Mouse (Mus musculus) liver, adult (tissue): ENCODE data around the gene Fam98a.

Experiments
- GATA4 ChIP-seq: IDR thresholded peaks from 2 replicates; pipeline ENCODE4 v1.6.1; 2014; ENCODE audit warnings: mild to moderate bottlenecking, low read length; ENCODE audit not compliant: insufficient replicate concordance

Gene Fam98a

GRCm38 (mm10) chr17:75529222-75529935, 22.4 kb downstream of the Fam98a start:
- no peak for TF ChIP-seq GATA4

- TF ChIP-seq GATA4, result no peak
These were observed 25.3 kb downstream of the Fam98a start for GRCm38 (mm10) chr17:75526411-75526810.

DNA sequence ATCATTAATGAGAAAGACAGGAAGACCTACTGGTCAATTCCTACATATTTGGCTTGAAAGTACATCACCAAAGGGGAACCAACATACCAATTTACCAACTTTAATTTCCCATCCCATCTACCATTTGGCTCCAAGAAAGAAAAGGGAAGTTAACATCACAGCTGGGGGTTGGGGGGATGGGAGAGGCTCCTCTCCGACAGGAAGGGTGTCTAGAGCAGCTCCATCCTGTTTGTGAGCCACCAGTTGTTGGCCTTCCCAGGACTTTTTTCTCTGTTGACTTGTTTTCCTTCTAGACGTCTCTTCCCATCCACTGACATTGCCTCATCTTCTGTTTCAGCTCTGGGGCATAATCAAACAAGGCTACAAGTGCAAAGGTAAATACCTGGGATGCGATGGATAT, 27.9 kb downstream of the Fam98a start:
- TF ChIP-seq GATA4, result no peak

DNA sequence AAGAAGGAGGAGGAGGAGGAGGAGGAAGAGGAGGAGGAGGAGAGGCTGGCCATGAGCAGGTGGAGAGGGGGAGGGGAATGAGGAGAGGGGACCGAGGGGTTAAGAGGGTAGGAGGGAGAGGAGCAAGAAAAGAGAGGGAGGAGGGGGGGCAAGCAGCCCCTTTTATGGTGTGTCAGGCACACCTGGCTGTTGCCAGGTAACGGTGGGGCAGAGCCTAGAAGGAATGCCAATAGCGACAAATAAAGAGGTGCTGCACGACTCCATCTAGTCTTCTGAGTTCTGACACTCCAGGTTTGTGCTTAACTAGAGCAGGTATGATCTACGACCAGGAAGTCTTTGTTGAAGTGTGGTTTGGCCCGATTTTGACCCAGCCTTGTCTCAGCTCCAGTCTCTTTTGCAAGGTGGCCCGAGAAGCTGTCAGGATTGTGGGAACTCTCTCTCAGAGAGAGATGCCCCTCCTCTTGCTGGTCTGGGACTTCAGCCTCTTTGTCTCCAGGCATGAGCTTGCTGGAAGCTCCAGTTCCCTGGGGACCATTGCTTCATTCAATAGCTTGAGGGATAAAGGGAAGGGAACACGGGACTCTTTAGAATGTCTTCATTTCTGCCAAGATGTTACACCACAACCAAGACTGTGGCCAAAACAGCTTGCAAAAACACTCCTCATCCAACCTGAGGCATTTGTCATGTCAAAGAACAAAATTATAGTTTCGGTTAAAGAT, 29.2 kb downstream of the Fam98a start:
- no peak for TF ChIP-seq GATA4

GRCm38 (mm10) chr17:75521236-75521842, 30.4 kb downstream of the Fam98a start:
- TF ChIP-seq GATA4, result no peak

GRCm38 (mm10) chr17:75519239-75519900, 32.4 kb downstream of the Fam98a start:
- no peak for TF ChIP-seq GATA4

GRCm38 (mm10) chr17:75518181-75518901, 33.4 kb downstream of the Fam98a start:
- no peak for TF ChIP-seq GATA4

DNA sequence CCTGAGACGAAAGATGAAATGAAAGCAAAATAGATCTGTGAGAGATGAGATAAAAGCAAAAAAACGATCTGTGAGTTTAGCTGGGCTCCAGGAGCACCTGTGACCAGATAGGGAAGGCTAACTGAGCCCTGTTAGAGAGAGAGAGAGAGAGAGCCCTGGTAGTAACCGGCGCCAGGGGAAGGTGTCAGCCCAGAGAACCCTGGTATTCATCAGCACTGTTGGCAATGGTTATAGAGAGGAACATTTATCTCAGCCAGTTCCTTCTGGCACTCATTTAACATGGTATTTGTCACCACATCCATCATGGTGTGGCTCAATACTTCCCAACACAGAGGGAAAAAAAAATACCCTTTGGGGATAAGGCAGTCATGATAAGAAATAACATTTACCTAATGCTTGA, 35.2 kb downstream of the Fam98a start:
- no peak for TF ChIP-seq GATA4

DNA sequence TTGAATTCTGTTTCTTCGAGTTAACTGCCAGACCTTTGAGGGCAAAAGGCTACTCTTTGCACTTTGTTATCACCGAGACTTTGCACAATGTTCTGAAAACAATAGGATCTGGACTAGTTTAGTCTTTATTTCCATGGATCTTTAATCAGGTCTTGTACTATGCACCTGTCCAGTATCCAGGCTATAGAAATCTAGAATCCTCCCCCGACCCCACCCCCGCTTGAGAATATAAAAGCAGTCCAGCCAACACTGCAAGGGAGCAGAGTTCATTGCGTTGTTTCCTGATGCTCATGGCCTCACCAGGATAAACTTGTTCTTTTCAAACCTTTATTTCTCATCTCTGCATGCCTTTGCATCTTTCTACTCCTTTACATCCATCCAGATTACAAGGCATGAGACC, 42.5 kb downstream of the Fam98a start:
- no peak for TF ChIP-seq GATA4

- TF ChIP-seq GATA4, result no peak
These were observed 44.8 kb downstream of the Fam98a start for GRCm38 (mm10) chr17:75506708-75507641.

DNA sequence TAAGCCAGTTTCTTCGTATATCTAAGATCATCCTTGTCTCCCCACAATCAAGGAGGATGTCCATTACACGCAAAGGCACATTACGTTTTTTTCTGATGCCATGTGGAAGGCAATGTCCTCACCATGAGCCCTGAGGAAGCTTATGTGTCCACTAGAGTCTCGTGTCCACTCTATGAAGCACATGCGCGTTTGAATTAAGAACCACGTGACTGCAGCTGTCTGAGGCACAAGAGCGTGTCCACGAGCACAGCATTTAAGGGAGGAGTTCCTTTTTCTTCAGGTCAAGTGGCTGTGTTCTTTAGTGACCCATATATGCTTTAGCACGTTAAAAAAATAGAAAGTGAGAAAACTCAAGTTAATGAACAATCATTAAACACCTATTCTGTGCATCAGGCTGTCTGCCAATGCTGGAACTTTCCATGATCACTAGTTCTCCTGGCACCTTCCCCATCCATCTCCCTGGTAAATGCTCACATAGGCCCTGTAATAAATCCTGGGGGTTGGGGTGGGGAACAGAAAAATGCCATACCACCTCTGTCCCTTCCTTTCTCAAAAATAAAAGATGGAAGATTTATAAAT, 45.6 kb downstream of the Fam98a start:
- no peak for TF ChIP-seq GATA4

- TF ChIP-seq GATA4, result no peak
These were observed 46.7 kb downstream of the Fam98a start for GRCm38 (mm10) chr17:75505053-75505452.

- no peak for TF ChIP-seq GATA4
These were observed 48.7 kb downstream of the Fam98a start for GRCm38 (mm10) chr17:75503031-75503430.

DNA sequence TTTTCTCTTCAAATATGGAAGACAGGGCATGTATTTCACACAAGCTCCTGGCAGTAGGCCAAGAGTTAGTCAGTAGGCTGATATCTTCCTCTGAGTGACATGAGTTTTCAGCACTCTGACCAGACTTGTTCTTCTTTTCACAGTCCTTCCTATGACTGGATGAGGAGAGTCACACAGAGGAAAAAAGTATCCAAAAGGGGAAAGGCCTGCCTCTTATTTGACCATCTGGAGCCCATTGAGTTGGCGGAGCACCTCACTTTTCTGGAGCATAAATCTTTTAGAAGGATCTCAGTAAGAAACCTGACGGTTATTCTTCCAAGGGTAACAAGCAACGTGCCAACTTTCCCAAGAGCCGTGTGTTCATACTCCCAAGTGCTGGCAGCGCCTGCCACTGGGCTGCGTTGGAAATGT, 53.5 kb downstream of the Fam98a start:
- no peak for TF ChIP-seq GATA4
